Mouse (Mus musculus) adipocyte (in vitro differentiated cells): Measurements from ENCODE around the gene Elovl6.

Source experiments
- DNase-seq: peaks from one replicate; pipeline ENCODE4 v3.0.0-alpha.2; 2016; ENCODE audit warnings: low spot score

Elovl6 gene

GRCm38 (mm10) chr3:129646781-129647180, 114.6 kb downstream of the Elovl6 start:
- no peak for DNase-seq

GRCm38 (mm10) chr3:129647312-129647711, 115.2 kb downstream of the Elovl6 start:
- no peak for DNase-seq

GRCm38 (mm10) chr3:129648598-129648997, 116.4 kb downstream of the Elovl6 start:
- DNase-seq, result no peak

GRCm38 (mm10) chr3:129649586-129650292, 117.6 kb downstream of the Elovl6 start:
- DNase-seq, result peak; percentile 63

- no peak for DNase-seq
Measured at GRCm38 (mm10) chr3:129650293-129650612, 118.1 kb downstream of the Elovl6 start.

- no peak for DNase-seq
Measured at GRCm38 (mm10) chr3:129650931-129651330, 118.8 kb downstream of the Elovl6 start.

- DNase-seq, result no peak
Measured at GRCm38 (mm10) chr3:129651765-129652164, 119.6 kb downstream of the Elovl6 start.

- no peak for DNase-seq
Measured at GRCm38 (mm10) chr3:129652476-129652875, 120.3 kb downstream of the Elovl6 start.

- DNase-seq, result no peak
Measured at GRCm38 (mm10) chr3:129656540-129656939, 124.4 kb downstream of the Elovl6 start.

GRCm38 (mm10) chr3:129657222-129657621, 125.1 kb downstream of the Elovl6 start:
- DNase-seq, result no peak

- no peak for DNase-seq
Measured at GRCm38 (mm10) chr3:129657775-129658174, 125.6 kb downstream of the Elovl6 start.

- DNase-seq, result no peak
Measured at GRCm38 (mm10) chr3:129658776-129659175, 126.6 kb downstream of the Elovl6 start.

GRCm38 (mm10) chr3:129663906-129664305, 131.8 kb downstream of the Elovl6 start:
- no peak for DNase-seq

GRCm38 (mm10) chr3:129675923-129676322, 143.8 kb downstream of the Elovl6 start:
- DNase-seq, result no peak

GRCm38 (mm10) chr3:129680258-129680657, 148.1 kb downstream of the Elovl6 start:
- peak; percentile 19 for DNase-seq

- DNase-seq, result no peak
Measured at GRCm38 (mm10) chr3:129681841-129682240, 149.7 kb downstream of the Elovl6 start.

GRCm38 (mm10) chr3:129682389-129682788, 150.2 kb downstream of the Elovl6 start:
- no peak for DNase-seq

- DNase-seq, result no peak
Measured at GRCm38 (mm10) chr3:129683060-129683679, 151.0 kb downstream of the Elovl6 start.

GRCm38 (mm10) chr3:129686196-129686595, 154.0 kb downstream of the Elovl6 start:
- no peak for DNase-seq

- DNase-seq, result peak; percentile 85
Measured at GRCm38 (mm10) chr3:129686698-129687333, 154.7 kb downstream of the Elovl6 start.

- no peak for DNase-seq
Measured at GRCm38 (mm10) chr3:129687429-129687828, 155.3 kb downstream of the Elovl6 start.
